Mouse (Mus musculus) spleen, postnatal 14 days (tissue): ENCODE data around the gene 4930507D05Rik.
"Not testable (repeated sequence)": the region's sequence is repeated elsewhere in the genome, so short reads cannot be mapped to it uniquely, and the experiment has no call there.

Experiments used
- DNase-seq, 2 experiments: peaks; one replicate each; pipeline ENCODE4 v3.0.0; 2021 to 2022; ENCODE audit warnings: low spot score in 2 of 2

Gene 4930507D05Rik

GRCm38 (mm10) chr10:62476980-62477379, 27.7 kb downstream of the 4930507D05Rik start:
- DNase-seq = no peak

- no peak for DNase-seq
Observed at GRCm38 (mm10) chr10:62481108-62481852, 32.0 kb downstream of the 4930507D05Rik start.

- no peak for DNase-seq
Observed at GRCm38 (mm10) chr10:62485878-62486582, 36.7 kb downstream of the 4930507D05Rik start.

GRCm38 (mm10) chr10:62486618-62487415, 37.5 kb downstream of the 4930507D05Rik start, which contains the start of gene Vps26a:
Vps26a (minus strand) TSS chr10:62486805.
- DNase-seq = peak; percentile 98 to 99

- no peak for DNase-seq
Observed at GRCm38 (mm10) chr10:62488266-62488665, 39.0 kb downstream of the 4930507D05Rik start.

GRCm38 (mm10) chr10:62491681-62492080, 42.4 kb downstream of the 4930507D05Rik start:
- DNase-seq = not testable (repeated sequence)

- peak; percentile 27 to 62 for DNase-seq
Observed at GRCm38 (mm10) chr10:62500088-62500915, 51.0 kb downstream of the 4930507D05Rik start.
